Mouse (Mus musculus): ENCODE results near the gene Ift52. TPM values are rescaled to one million over a fixed set of nuclear protein-coding genes. Genes with fewer than 3 reads are reported as not detected.

The Ift52 gene
- total RNA-seq, 1 experiment = 15.5 TPM

GRCm38 (mm10) chr2:163070213-163070612 lies 53.1 kb downstream of the Ift52 start:
- Histone ChIP-seq H3K27ac (ENCODE audit: insufficient read depth, low read depth, low read length, poor library complexity, severe bottlenecking) (no peak overlapping the region; the same call in 1 of the 2 replicates), H3K4me1 (ENCODE audit: control insufficient read depth in 2 of 2, insufficient read depth in 2 of 2, low read length in 2 of 2, poor library complexity in 1 of 2) (peaks cover 4 to 32% of the 10 kb centered on the region in 2 experiments), H3K36me3 (ENCODE audit: control insufficient read depth, insufficient read depth, low read length, poor library complexity, severe bottlenecking) (peaks cover 87% of the 10 kb centered on the region), H3K9me3 (ENCODE audit: control insufficient read depth, insufficient read depth, low read depth, low read length) (no peaks in the 10 kb centered on the region), H3K9ac (ENCODE audit: insufficient read depth, low read depth, low read length, poor library complexity, severe bottlenecking) (no peak overlapping the region), H3K4me3 (ENCODE audit: insufficient read depth in 1 of 2, low read depth in 1 of 2, low read length in 2 of 2, poor library complexity in 1 of 2, severe bottlenecking in 1 of 2) (no peak overlapping the region)
- no peak for DNase-seq (ENCODE audit: low read depth, low spot score)
- no peak for TF ChIP-seq CHD2 (IDR thresholded peaks at IDR 0.05; ENCODE audit: low read depth, low read length)
- in situ Hi-C loops (cut with MboI; ENCODE audit: low sequenced_read_pairs in 2 of 2, unreplicated experiment in 2 of 2) = no loop called here

- Histone ChIP-seq H3K4me3 (ENCODE audit: insufficient read depth in 1 of 2, low read depth in 1 of 2, low read length in 2 of 2, poor library complexity in 1 of 2, severe bottlenecking in 1 of 2) (no peak overlapping the region), H3K36me3 (ENCODE audit: control insufficient read depth, insufficient read depth, low read length, poor library complexity, severe bottlenecking) (peaks cover 89% of the 10 kb centered on the region), H3K9ac (ENCODE audit: insufficient read depth, low read depth, low read length, poor library complexity, severe bottlenecking) (no peak overlapping the region), H3K27ac (ENCODE audit: insufficient read depth, low read depth, low read length, poor library complexity, severe bottlenecking) (no peak overlapping the region; the same call in 1 of the 2 replicates), H3K4me1 (ENCODE audit: control insufficient read depth in 2 of 2, insufficient read depth in 2 of 2, low read length in 2 of 2, poor library complexity in 1 of 2) (peaks cover 4 to 30% of the 10 kb centered on the region in 2 experiments), H3K9me3 (ENCODE audit: control insufficient read depth, insufficient read depth, low read depth, low read length) (no peaks in the 10 kb centered on the region)
- no peak for DNase-seq (ENCODE audit: low read depth, low spot score)
- TF ChIP-seq ZNF384 (IDR thresholded peaks at IDR 0.05; ENCODE audit: low read depth, low read length) (no peak), ZC3H11A (IDR thresholded peaks at IDR 0.05; ENCODE audit: borderline replicate concordance, low read depth, low read length) (no peak), MAFK (IDR thresholded peaks at IDR 0.05; ENCODE audit: insufficient read depth, low read depth, low read length) (no peak), HCFC1 (IDR thresholded peaks at IDR 0.05; ENCODE audit: borderline replicate concordance, insufficient read depth, low read length) (no peak), CHD2 (IDR thresholded peaks at IDR 0.05; ENCODE audit: low read depth, low read length) (no peak)
- in situ Hi-C loops (cut with MboI; ENCODE audit: low sequenced_read_pairs in 2 of 2, unreplicated experiment in 2 of 2) = no loop called here
These were observed 54.4 kb downstream of the Ift52 start for GRCm38 (mm10) chr2:163071590-163071989.

- H3K36me3 ChIP-seq (ENCODE audit: control insufficient read depth, insufficient read depth, low read length, poor library complexity, severe bottlenecking) = peaks cover 92% of the 10 kb centered on the region
- H3K4me1 ChIP-seq (ENCODE audit: control insufficient read depth in 2 of 2, insufficient read depth in 2 of 2, low read length in 2 of 2, poor library complexity in 1 of 2) = peaks cover 4 to 36% of the 10 kb centered on the region in 2 experiments
- no peak overlapping the region for H3K4me3 ChIP-seq (ENCODE audit: insufficient read depth in 1 of 2, low read depth in 1 of 2, low read length in 2 of 2, poor library complexity in 1 of 2, severe bottlenecking in 1 of 2)
- no peak for DNase-seq (ENCODE audit: low read depth, low spot score)
- TF ChIP-seq ZC3H11A (IDR thresholded peaks at IDR 0.05; ENCODE audit: borderline replicate concordance, low read depth, low read length) (no peak), CHD2 (IDR thresholded peaks at IDR 0.05; ENCODE audit: low read depth, low read length) (no peak)
- in situ Hi-C loops (cut with MboI; ENCODE audit: low sequenced_read_pairs in 2 of 2, unreplicated experiment in 2 of 2) = no loop called here
- H3K27ac ChIP-seq (ENCODE audit: insufficient read depth, low read depth, low read length, poor library complexity, severe bottlenecking) = peak overlapping the region; percentile 68
- no peaks in the 10 kb centered on the region for H3K9me3 ChIP-seq (ENCODE audit: control insufficient read depth, insufficient read depth, low read depth, low read length)
- no peak overlapping the region for H3K9ac ChIP-seq (ENCODE audit: insufficient read depth, low read depth, low read length, poor library complexity, severe bottlenecking)
These were observed 56.0 kb downstream of the Ift52 start for GRCm38 (mm10) chr2:163073023-163073757.

GRCm38 (mm10) chr2:163074006-163074405 lies 56.9 kb downstream of the Ift52 start:
- Histone ChIP-seq H3K27ac (ENCODE audit: insufficient read depth, low read depth, low read length, poor library complexity, severe bottlenecking) (peak overlapping the region; percentile 87), H3K4me1 (ENCODE audit: control insufficient read depth in 2 of 2, insufficient read depth in 2 of 2, low read length in 2 of 2, poor library complexity in 1 of 2) (peaks cover 2 to 31% of the 10 kb centered on the region in 2 experiments), H3K9me3 (ENCODE audit: control insufficient read depth, insufficient read depth, low read depth, low read length) (no peaks in the 10 kb centered on the region), H3K4me3 (ENCODE audit: insufficient read depth in 1 of 2, low read depth in 1 of 2, low read length in 2 of 2, poor library complexity in 1 of 2, severe bottlenecking in 1 of 2) (no peak overlapping the region), H3K36me3 (ENCODE audit: control insufficient read depth, insufficient read depth, low read length, poor library complexity, severe bottlenecking) (peaks cover 91% of the 10 kb centered on the region), H3K9ac (ENCODE audit: insufficient read depth, low read depth, low read length, poor library complexity, severe bottlenecking) (no peak overlapping the region)
- in situ Hi-C loops (cut with MboI; ENCODE audit: low sequenced_read_pairs in 2 of 2, unreplicated experiment in 2 of 2) = no loop called here
- TF ChIP-seq MAFK (IDR thresholded peaks at IDR 0.05; ENCODE audit: insufficient read depth, low read depth, low read length) = no peak
- TF ChIP-seq ZNF384 (IDR thresholded peaks at IDR 0.05; ENCODE audit: low read depth, low read length) = no peak
- no peak for TF ChIP-seq HCFC1 (IDR thresholded peaks at IDR 0.05; ENCODE audit: borderline replicate concordance, insufficient read depth, low read length)
- TF ChIP-seq ZC3H11A (IDR thresholded peaks at IDR 0.05; ENCODE audit: borderline replicate concordance, low read depth, low read length) = no peak
- no peak for TF ChIP-seq CHD2 (IDR thresholded peaks at IDR 0.05; ENCODE audit: low read depth, low read length)
- DNase-seq (ENCODE audit: low read depth, low spot score) = no peak

- DNase-seq (ENCODE audit: low read depth, low spot score) = no peak
- Histone ChIP-seq H3K27ac (ENCODE audit: insufficient read depth, low read depth, low read length, poor library complexity, severe bottlenecking) (peak overlapping the region; percentile 87; the same call in 1 of the 2 replicates), H3K9me3 (ENCODE audit: control insufficient read depth, insufficient read depth, low read depth, low read length) (no peaks in the 10 kb centered on the region), H3K4me3 (ENCODE audit: insufficient read depth in 1 of 2, low read depth in 1 of 2, low read length in 2 of 2, poor library complexity in 1 of 2, severe bottlenecking in 1 of 2) (no peak overlapping the region), H3K36me3 (ENCODE audit: control insufficient read depth, insufficient read depth, low read length, poor library complexity, severe bottlenecking) (peaks cover 93% of the 10 kb centered on the region), H3K9ac (ENCODE audit: insufficient read depth, low read depth, low read length, poor library complexity, severe bottlenecking) (no peak overlapping the region), H3K4me1 (ENCODE audit: control insufficient read depth in 2 of 2, insufficient read depth in 2 of 2, low read length in 2 of 2, poor library complexity in 1 of 2) (peaks cover 2 to 33% of the 10 kb centered on the region in 2 experiments; a peak in 3 of 4 replicates)
- TF ChIP-seq ZNF384 (IDR thresholded peaks at IDR 0.05; ENCODE audit: low read depth, low read length) = no peak
- no peak for TF ChIP-seq HCFC1 (IDR thresholded peaks at IDR 0.05; ENCODE audit: borderline replicate concordance, insufficient read depth, low read length)
- no peak for TF ChIP-seq ZC3H11A (IDR thresholded peaks at IDR 0.05; ENCODE audit: borderline replicate concordance, low read depth, low read length)
- TF ChIP-seq CHD2 (IDR thresholded peaks at IDR 0.05; ENCODE audit: low read depth, low read length) = no peak
- TF ChIP-seq MAFK (IDR thresholded peaks at IDR 0.05; ENCODE audit: insufficient read depth, low read depth, low read length) = no peak
- in situ Hi-C loops (cut with MboI; ENCODE audit: low sequenced_read_pairs in 2 of 2, unreplicated experiment in 2 of 2) = no loop called here
These were observed 57.7 kb downstream of the Ift52 start for GRCm38 (mm10) chr2:163074808-163075207.
